Mouse (Mus musculus) layer of hippocampus, postnatal 36 days (tissue): ENCODE results near the gene Sarnp. TPM values are rescaled to one million over a fixed set of nuclear protein-coding genes. Genes with fewer than 3 reads are reported as not detected.

Experiments
- DNase-seq, 2 experiments: peaks; one replicate each; pipeline ENCODE4 v3.0.0; 2022
- total RNA-seq, 2 experiments: library from RNA; stranded (reverse); gene quantifications; 2 replicates each; pipeline ENCODE4 v1.2.3; 2021

The Sarnp gene
- total RNA-seq, 2 experiments from 2014 or later: 38.9 to 39.5 TPM

- no peak for DNase-seq
Observed at GRCm38 (mm10) chr10:128917400-128917799, 100.3 kb downstream of the Sarnp start.

- no peak for DNase-seq
Observed at GRCm38 (mm10) chr10:128918246-128918645, 101.1 kb downstream of the Sarnp start.

- DNase-seq: no peak
Observed at GRCm38 (mm10) chr10:128919203-128919631, 102.1 kb downstream of the Sarnp start.

GRCm38 (mm10) chr10:128919966-128920365, 102.8 kb downstream of the Sarnp start:
- DNase-seq: no peak

- DNase-seq: no peak
Observed at GRCm38 (mm10) chr10:128920736-128921161, 103.6 kb downstream of the Sarnp start.

- DNase-seq: no peak
Observed at GRCm38 (mm10) chr10:128921251-128921650, 104.1 kb downstream of the Sarnp start.

- DNase-seq: no peak
Observed at GRCm38 (mm10) chr10:128921883-128922821, 105.0 kb downstream of the Sarnp start.

- DNase-seq: no peak
Observed at GRCm38 (mm10) chr10:128922822-128923012, 105.6 kb downstream of the Sarnp start, which contains the start of gene Rdh5. Gene Rdh5 (minus strand): TSS chr10:128922888.

GRCm38 (mm10) chr10:128923013-128923691, 106.0 kb downstream of the Sarnp start:
- peak; percentile 94 to 96 for DNase-seq

GRCm38 (mm10) chr10:128923935-128924334, 106.8 kb downstream of the Sarnp start, which contains the start of gene Bloc1s1:
Gene Bloc1s1 (minus strand): TSS chr10:128924035.
- DNase-seq: no peak

Other genes starting within 250 kb of the Sarnp start
- 1 to 10 TPM; 7.8 to 8.0 TPM for gene Erbb3, start 227.7 kb upstream of the Sarnp start, total RNA-seq
- gene Rps26, start 190.6 kb upstream of the Sarnp start, total RNA-seq: 100 to 1,000 TPM; 288 to 319 TPM
- 10 to 100 TPM; 14.8 to 15.5 TPM for gene Ikzf4, start 171.3 kb upstream of the Sarnp start, total RNA-seq
- gene Suox, start 143.3 kb upstream of the Sarnp start, total RNA-seq: 10 to 100 TPM; 11.4 to 14.2 TPM
- 100 to 1,000 TPM; 131 to 134 TPM for gene Rab5b, start 121.1 kb upstream of the Sarnp start, total RNA-seq
- gene Pmel, start 113.1 kb upstream of the Sarnp start, total RNA-seq: under 1 TPM; 0.25 to 0.35 TPM
- 1 to 10 TPM; 2.0 to 2.4 TPM for gene Cdk2, start 112.3 kb upstream of the Sarnp start, total RNA-seq
- gene Dgka, start 72.5 kb upstream of the Sarnp start, total RNA-seq: 10 to 100 TPM in 1 of 2 experiments, 1 to 10 TPM in 1; 9.3 to 11.1 TPM
- 10 to 100 TPM; 26.0 to 28.2 TPM for gene Pym1, start 69.4 kb upstream of the Sarnp start, total RNA-seq
- under 1 TPM; 0.20 to 0.46 TPM for gene Mmp19, start 26.4 kb upstream of the Sarnp start, total RNA-seq
- gene Dnajc14, start 13.3 kb upstream of the Sarnp start, total RNA-seq: 10 to 100 TPM; 65.3 to 69.1 TPM
- 10 to 100 TPM in 1 of 2 experiments, 1 to 10 TPM in 1; 8.4 to 10.6 TPM for gene Tmem198b, start 13.0 kb upstream of the Sarnp start, total RNA-seq
- 1 to 10 TPM; 8.9 to 9.8 TPM for gene Ormdl2, start 4.3 kb downstream of the Sarnp start, total RNA-seq
- gene Gdf11, start 74.4 kb downstream of the Sarnp start, total RNA-seq: 10 to 100 TPM; 20.4 to 22.7 TPM
- 10 to 100 TPM; 77.8 to 79.7 TPM for gene Cd63, start 83.7 kb downstream of the Sarnp start, total RNA-seq
- gene Rdh5, start 105.6 kb downstream of the Sarnp start, total RNA-seq: 1 to 10 TPM; 6.4 to 8.9 TPM
- 10 to 100 TPM; 92.9 to 94.1 TPM for gene Bloc1s1, start 106.7 kb downstream of the Sarnp start, total RNA-seq
- gene Itga7, start 116.5 kb downstream of the Sarnp start, total RNA-seq: 10 to 100 TPM; 30.1 to 35.4 TPM
- not detected for gene Mettl7b, start 143.7 kb downstream of the Sarnp start, total RNA-seq
- not detected for gene Olfr9, start 172.1 kb downstream of the Sarnp start, total RNA-seq
- gene Olfr763, start 193.5 kb downstream of the Sarnp start, total RNA-seq: not detected
- not detected for gene Olfr764-ps1, start 222.6 kb downstream of the Sarnp start, total RNA-seq
- gene Olfr765, start 232.7 kb downstream of the Sarnp start, total RNA-seq: not detected